33 mouse cellular contexts compared by ENCODE assay signal in the genomic region with DNA sequence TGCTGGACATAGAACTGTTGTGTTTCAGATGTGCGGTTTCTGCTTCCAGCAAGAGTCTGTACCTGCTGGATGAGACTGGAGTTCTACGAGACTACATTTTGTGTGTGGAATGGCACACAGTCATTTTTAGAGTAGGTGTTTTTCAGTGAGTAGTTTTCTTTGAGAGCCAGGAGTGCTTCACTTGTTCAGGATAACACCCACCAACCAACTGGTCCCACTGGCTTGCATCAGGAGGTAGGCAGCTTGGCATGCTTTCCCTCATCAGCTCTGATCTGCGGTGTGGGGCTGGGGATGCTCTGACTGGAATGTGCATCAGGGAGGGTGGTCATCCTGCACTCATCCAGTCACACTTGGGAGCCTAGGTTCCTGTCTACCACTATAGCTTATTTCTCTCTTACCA. TPM values are rescaled to one million over a fixed set of nuclear protein-coding genes. Genes with fewer than 3 reads are reported as not detected.
A peak's percentile ranks its signal among the peaks of the same experiment; 100 is the strongest.
DNase-seq lines count a peak whose midpoint lies in the region; ATAC-seq lines count a peak whose summit lies in the region.
"Had no signal": no experiment of that assay in that cellular context is flagged by ENCODE, and none has a peak within 500 bp of the region (broad histone marks: within the 10 kb centered on the region; RNA-seq: fewer than 3 reads in every experiment).

No protein-coding gene starts in this region.

- no peak overlapping the region for H3K27ac ChIP-seq in kidney, embryonic 16.5 days (ENCODE audit: low read length)
- H3K27ac ChIP-seq: embryonic facial prominence, embryonic 13.5 days; forebrain, embryonic 10.5 days; forebrain, embryonic 15.5 days; hindbrain, embryonic 13.5 days; limb, embryonic 10.5 days; limb, embryonic 15.5 days; liver, embryonic 13.5 days had no signal

- intact Hi-C loops in left cerebral cortex, postnatal 36 days (cut with DNase I), result no loop called here
- intact Hi-C loops in left cerebral cortex, postnatal 10 days (cut with DNase I), result no loop called here

- no peak overlapping the region for H3K4me2 ChIP-seq in kidney, embryonic 16.5 days (replicated peaks; ENCODE audit: low read depth, low read length)
- H3K4me2 ChIP-seq: embryonic facial prominence, embryonic 13.5 days; forebrain, embryonic 15.5 days; heart, embryonic 11.5 days; hindbrain, embryonic 13.5 days; limb, embryonic 15.5 days; liver, embryonic 13.5 days had no signal

- no peak overlapping the region for H3K4me3 ChIP-seq in kidney, embryonic 16.5 days (ENCODE audit: low read length)
- H3K4me3 ChIP-seq: embryonic facial prominence, embryonic 13.5 days; forebrain, embryonic 10.5 days; forebrain, embryonic 15.5 days; hindbrain, embryonic 13.5 days; limb, embryonic 10.5 days; limb, embryonic 15.5 days; liver, embryonic 13.5 days had no signal

- no peak for ATAC-seq in kidney, embryonic 16.5 days (ENCODE audit: low FRiP score, low TSS enrichment)
- ATAC-seq: forebrain, embryonic 15.5 days; intestine, embryonic 16.5 days; lung, postnatal 0 days had no signal

- H3K36me3 ChIP-seq in kidney, embryonic 16.5 days (ENCODE audit: insufficient read depth, low read length), result no peaks in the 10 kb centered on the region
- H3K36me3 ChIP-seq: embryonic facial prominence, embryonic 13.5 days had no signal

- H3K27me3 ChIP-seq in kidney, embryonic 16.5 days (ENCODE audit: insufficient read depth, low read length), result no peaks in the 10 kb centered on the region
- H3K27me3 ChIP-seq: embryonic facial prominence, embryonic 13.5 days; forebrain, embryonic 15.5 days; hindbrain, embryonic 13.5 days; limb, embryonic 15.5 days; liver, embryonic 13.5 days had no signal

- DNase-seq in layer of hippocampus, adult 18-20 months (ENCODE audit: low spot score in 2 of 2), result peak; percentile 59 to 82
- DNase-seq in layer of hippocampus, postnatal 10 days (ENCODE audit: low spot score in 2 of 2), result no peak
- peak; percentile 50 to 57 for DNase-seq in left cerebral cortex, postnatal 36 days (ENCODE audit: low spot score in 2 of 2)
- no peak for DNase-seq in left cerebral cortex, postnatal 10 days (ENCODE audit: extremely low spot score in 1 of 2, low spot score in 2 of 2)
- peak; percentile 89 for DNase-seq in brain, adult 2 months (ENCODE audit: low read depth, low spot score)
- DNase-seq in layer of hippocampus, adult 9-11 months, result peak; percentile 83
- DNase-seq: adrenal gland, postnatal 25 days; B cell, adult 2 months; cerebellum, adult 18-20 months; cerebellum, postnatal 10 days; gastrocnemius, postnatal 14 days; heart, adult 18-20 months; heart, postnatal 4 days; kidney, adult 8-10 months; kidney, postnatal 14 days; liver, embryonic 13.5 days; lung, adult 18-20 months; lung, postnatal 4 days; midbrain, embryonic 14.5 days; spleen, adult 18-20 months; thymus, adult 18-20 months; thymus, postnatal 25 days had no signal

- H3K9ac ChIP-seq in kidney, embryonic 16.5 days (replicated peaks; ENCODE audit: low read length), result no peak overlapping the region
- H3K9ac ChIP-seq: embryonic facial prominence, embryonic 13.5 days; forebrain, embryonic 15.5 days; hindbrain, embryonic 13.5 days; limb, embryonic 15.5 days; liver, embryonic 13.5 days had no signal

- 94% methylated on average over 3 of the region's 3 CpGs for WGBS in kidney, embryonic 16.5 days

- peaks cover 9% of the 10 kb centered on the region; the same call in 1 of the 2 replicates for H3K4me1 ChIP-seq in kidney, embryonic 16.5 days (ENCODE audit: insufficient read depth, low read length)

- H3K9me3 ChIP-seq in kidney, embryonic 16.5 days (ENCODE audit: low read length), result no peaks in the 10 kb centered on the region
- H3K9me3 ChIP-seq: embryonic facial prominence, embryonic 13.5 days; forebrain, embryonic 10.5 days; forebrain, embryonic 15.5 days; hindbrain, embryonic 13.5 days; limb, embryonic 10.5 days; limb, embryonic 15.5 days; liver, embryonic 13.5 days had no signal

RNA-seq across cellular contexts. Expression of a gene that starts 7.9 kb away (rescaled TPM):
- total RNA-seq in layer of hippocampus, adult 18-20 months (2021), result 100 to 1,000 TPM; 508 to 533 TPM
- total RNA-seq in layer of hippocampus, postnatal 10 days (2021), result 100 to 1,000 TPM; 562 to 599 TPM
- total RNA-seq in left cerebral cortex, postnatal 36 days (2021), result 100 to 1,000 TPM; 422 to 471 TPM
- total RNA-seq in left cerebral cortex, postnatal 10 days (2021), result 100 to 1,000 TPM; 570 to 572 TPM
- 297 and 300 TPM in 2 replicates for polyA plus RNA-seq in kidney, embryonic 16.5 days (2015; fragmentation: Nextera tagmentation; extraction: Ambion mirVana)

RNA-seq across cellular contexts. Expression of a gene that starts 22.6 kb away (rescaled TPM):
- under 1 TPM; 0.36 to 0.37 TPM for total RNA-seq in layer of hippocampus, adult 18-20 months (2021)
- total RNA-seq in layer of hippocampus, postnatal 10 days (2021), result 1 to 10 TPM; 1.7 TPM
- 1 to 10 TPM in 1 of 2 experiments, under 1 TPM in 1; 0.44 to 2.0 TPM for total RNA-seq in left cerebral cortex, postnatal 36 days (2021)
- 1 to 10 TPM; 1.5 to 2.3 TPM for total RNA-seq in left cerebral cortex, postnatal 10 days (2021)
- 1.7 and 1.8 TPM in 2 replicates for polyA plus RNA-seq in kidney, embryonic 16.5 days (2015; fragmentation: Nextera tagmentation; extraction: Ambion mirVana)
- total RNA-seq: monocyte, adult 5-6 weeks had no signal

Comparison
In these comparisons a context has a peak if more than half of its experiments do, and no peak if none do; other contexts are left out.
1. DNase-seq: peak in layer of hippocampus, adult 18-20 months (2 of 2), left cerebral cortex, postnatal 36 days (2 of 2), brain, adult 2 months (single experiment) and layer of hippocampus, adult 9-11 months (single experiment); none in layer of hippocampus, postnatal 10 days (0 of 2) and left cerebral cortex, postnatal 10 days (0 of 2).